Mouse (Mus musculus) T-helper 17 cell (primary cell): ENCODE results near the gene Ppfibp2.

Source experiments
- in situ Hi-C, 2 experiments: fragments of 300-600 bp; cut with MboI, MseI; formaldehyde crosslinking; loops; 1 replicate in 1 of 2; 2 replicates in 1 of 2; pipeline ENCODE4 v1.15.1; 2025; ENCODE audit warnings: high pct_unique_total_duplicates in 2 of 2

Ppfibp2 gene

DNA sequence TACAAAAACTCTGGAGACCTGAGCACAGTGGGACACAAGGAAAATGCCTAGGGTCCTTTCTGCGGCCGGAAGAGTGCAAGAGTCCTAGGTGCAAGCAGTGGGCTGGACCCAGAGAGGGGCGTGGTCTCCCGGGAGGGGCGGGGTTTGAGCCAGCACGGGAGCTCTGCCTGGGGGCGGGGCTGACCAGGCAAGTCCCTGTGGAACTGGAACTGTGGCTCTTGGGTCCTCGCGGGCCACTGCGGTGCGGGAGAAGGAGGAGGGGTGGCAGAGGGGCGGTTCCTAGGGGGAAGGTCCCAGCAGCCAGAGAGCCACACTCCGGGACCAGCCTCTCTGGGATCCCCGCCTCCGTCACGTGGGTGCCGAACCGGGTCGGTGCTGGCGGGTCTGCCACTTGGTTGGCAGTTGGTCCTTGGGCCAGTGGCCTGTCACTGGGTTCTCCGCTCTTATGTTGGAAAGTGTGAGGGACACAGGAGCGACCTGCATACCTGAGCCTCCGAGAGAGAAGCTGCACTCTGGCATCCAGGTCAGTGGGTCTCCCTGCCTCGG is at the start of gene Ppfibp2:
Gene Ppfibp2 (plus strand): TSS at position 351 of the 546 bp plus-strand sequence.
- in situ Hi-C loops = no loop called here

DNA sequence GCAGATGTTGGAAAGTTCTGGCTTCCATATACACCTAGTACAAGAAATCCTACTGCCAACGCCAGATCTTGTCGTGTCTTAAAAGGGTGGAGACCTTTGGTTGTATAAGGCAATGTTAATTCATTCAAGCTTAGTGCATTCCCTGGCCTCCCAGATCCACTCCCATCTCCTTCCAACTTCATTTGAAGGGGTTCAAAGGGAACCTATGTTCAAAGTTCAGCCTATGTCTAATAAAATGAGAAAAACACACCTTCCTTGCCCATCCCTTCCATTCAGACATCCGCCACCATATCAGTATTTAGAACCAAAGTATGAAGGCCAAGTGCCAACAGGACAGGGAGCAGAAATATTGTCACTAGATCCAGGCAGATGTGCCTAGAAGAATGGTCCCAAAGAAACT is 47.1 kb upstream of the Ppfibp2 start:
- in situ Hi-C loops = no loop called here

DNA sequence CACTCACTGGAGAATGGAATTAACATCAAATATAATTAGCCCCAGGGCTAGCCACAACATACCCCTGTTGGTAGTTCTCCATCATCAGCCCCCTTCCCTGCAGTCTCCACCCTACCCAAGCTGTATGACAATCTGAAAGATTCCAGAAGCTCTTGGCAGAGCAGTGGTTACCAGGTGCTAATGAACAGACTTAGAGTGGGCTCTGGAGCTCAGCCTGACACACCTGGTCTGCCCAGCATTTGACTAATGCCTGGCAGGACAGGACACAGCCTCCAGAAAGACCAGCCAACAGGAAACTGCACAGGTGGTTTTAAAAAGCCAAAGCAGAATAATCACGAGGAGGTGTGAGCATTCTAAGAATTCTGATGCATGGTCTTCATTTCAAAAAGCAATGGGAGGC is 41.5 kb upstream of the Ppfibp2 start:
- in situ Hi-C loops = no loop called here

DNA sequence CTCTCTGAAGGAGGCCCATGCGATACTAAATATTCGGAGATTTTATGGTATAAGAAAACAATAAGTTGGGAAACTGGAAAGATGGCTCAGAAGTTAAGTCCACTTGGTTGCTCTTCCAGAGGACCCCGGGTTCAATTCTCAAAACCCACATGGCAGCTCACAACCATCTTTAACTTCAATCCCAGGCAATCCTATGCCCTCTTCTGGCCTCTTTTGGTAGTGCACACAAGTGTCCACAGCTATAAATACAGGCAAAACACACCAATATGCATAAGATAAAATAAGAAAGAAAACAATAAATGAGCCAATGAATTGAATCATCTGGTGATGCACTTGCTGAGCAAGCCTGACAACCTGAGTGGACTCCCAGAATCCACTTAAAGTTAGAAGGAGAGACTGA is 39.1 kb upstream of the Ppfibp2 start:
- in situ Hi-C loops = no loop called here

DNA sequence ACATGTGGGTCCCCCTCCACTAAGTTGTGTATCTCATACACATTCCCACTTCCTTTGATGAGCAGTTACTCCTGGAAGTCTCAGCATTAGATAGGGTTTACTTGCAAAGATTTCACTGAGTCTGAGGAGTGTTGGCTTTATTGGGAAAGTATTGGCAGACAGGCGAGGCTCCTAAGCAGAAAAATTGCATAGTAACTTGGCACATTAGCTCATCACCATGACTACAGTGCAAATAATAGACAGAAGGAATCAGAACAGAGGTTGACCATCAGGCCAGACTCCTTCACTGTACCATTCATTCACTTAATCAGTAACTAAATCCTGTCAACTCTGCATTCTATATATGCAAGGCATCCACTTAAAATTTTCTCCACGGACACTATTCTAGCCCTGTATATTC is 34.3 kb upstream of the Ppfibp2 start:
- in situ Hi-C loops = no loop called here

DNA sequence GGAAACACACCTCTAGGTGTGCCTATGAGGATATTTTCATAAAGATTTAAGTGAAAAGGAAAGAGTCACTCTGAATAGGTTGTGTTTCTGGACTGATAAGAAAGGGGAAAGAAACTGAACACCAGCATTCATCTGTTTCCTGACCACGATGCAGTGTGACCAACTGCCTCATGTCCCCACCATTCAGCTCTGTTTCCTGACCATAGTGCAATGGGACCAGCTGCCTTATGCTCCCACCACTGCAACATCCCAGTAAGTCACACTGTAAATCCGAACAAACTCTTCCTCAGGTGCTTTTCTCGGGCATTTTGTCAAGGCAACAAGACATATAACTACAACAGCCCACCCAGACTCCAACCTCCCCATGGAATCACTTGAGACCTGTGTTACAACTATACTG is 33.4 kb upstream of the Ppfibp2 start:
- in situ Hi-C loops = no loop called here

DNA sequence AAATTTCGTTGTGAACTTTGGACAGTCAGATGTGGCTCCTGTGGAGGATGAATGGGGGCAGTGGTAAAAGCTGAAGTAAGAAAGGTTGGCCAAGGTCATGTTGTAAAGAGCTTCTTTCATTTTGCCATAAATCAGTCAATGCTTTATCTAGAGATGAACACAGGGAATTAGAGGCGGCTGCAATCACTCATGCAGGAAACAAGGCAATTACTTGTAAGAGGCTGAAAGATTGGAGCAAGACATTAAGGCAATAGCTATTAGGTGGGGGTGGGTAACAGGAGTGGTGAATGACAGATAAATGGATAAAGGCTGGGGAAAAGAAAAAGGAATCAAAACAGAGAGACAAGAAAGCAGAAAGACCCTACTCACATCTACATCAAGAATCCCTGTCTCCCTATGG is 31.3 kb upstream of the Ppfibp2 start:
- in situ Hi-C loops = no loop called here

DNA sequence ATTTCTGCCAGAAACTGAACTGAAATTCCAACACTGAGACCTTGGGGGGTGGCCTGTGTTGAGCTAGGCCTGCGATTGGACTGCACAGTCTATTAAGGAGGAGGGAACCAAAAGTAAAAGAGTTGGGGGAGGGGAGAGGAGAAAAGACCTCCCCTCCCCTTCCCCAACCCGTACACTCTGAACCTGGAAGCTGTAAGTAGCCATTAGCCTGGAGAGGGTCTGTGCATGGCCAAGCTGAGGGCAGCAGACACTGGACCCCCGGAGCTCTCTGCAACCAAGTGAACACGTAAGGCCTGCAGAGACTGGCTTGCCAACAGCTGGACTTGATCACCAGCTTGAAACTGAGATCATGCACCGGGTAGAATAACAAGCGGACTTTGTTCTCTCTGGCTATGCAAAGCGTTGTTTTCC is 27.7 kb upstream of the Ppfibp2 start, which contains the start of gene Olfml1:
Gene Olfml1 (plus strand): TSS at position 186 of the 411 bp plus-strand sequence.
- in situ Hi-C loops = no loop called here

DNA sequence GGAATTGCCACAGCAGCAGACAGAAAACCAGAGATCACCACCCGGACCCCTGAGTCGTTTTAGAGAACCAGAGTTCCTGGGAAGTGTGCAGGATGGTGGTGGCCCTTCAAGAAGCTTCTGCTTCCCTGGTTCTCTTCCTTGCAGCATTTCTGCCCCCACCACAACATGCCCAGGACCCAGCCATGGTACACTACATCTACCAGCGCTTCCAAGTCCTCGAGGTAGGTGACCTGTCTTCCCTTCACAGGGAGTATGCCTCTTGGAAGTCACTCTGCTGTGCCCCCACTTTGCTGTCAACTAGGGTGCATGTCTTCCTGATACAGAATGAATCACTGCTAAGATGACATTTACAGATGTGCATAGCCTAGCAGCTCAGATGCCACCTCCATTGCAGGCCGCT is 27.3 kb upstream of the Ppfibp2 start:
- in situ Hi-C loops = no loop called here

DNA sequence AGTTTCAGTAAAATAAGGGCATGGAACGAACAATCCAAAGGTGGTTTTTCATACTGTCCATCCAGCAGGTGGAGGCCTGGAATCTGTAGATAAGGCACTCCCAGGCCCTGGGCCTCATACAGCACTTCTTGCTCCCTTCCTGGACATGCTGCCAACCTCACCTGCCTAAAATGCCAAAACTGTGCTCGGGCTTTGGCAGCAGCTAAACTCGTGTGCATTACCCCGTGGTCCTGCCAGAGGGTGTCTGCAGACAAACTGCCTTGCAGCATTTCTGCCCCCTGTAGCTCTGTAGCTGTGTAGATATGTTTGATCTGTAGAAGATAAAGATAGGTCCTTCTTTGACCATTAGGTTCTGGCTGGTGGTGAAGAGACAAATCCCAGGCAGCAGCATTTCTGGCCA is 26.0 kb upstream of the Ppfibp2 start:
- in situ Hi-C loops = no loop called here

DNA sequence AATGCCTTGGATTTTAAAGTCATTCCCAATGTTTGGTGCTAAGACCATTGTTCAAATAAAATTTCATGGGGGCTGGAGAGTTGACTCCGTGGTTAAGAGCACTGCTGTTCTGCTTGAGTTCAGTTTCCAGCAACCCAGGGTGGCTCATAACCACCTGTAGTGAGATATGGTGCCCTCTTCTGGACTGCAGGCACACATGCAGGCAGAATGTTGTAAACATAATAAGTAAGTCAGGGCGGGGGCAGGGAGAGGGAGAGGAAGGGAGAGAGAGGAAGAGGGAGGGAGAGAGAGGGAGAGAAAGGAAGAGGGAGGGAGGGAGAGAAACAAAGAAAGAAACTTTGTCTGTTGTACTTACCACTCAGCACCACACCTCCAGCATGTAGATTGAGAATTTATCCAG is 21.2 kb upstream of the Ppfibp2 start:
- in situ Hi-C loops = no loop called here

DNA sequence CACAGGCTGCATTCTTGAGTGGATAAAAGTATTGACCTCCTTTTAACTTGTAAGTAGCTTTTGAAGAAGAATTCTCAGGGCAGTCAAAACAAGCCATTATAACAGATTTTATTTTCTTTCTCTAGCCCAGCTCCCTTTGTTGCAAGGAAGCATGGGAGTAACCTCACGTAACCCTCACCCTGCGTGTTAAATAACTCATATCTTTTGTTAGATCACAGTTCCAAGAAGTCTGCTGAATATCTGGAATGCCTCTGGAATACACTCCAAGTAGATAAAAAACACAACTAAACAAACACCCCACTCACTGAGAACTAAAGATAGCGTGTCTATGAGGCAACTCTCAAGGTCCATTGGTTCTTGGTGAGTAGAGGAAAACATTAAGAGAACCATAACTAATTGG is 20.7 kb upstream of the Ppfibp2 start:
- in situ Hi-C loops = no loop called here

DNA sequence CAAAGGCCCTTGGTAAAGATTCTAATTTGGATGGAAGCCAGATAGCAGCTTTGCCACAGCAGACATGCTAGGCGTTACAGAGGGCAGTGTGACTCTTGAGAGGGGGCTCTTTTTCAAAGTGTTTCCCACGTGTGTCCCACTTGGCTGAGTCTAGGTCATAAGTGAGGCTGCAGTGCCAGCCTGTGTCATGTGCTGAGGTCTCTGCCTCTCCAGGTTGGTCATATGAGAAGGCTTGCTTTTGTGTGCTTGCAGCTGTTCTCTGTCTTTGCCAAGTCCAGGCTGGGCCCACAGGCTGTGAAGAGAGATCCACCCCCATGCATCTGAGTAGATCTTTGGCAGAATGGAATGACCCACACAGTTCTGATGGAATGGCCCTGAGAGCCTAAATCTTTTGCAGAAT is 2.4 kb upstream of the Ppfibp2 start:
- in situ Hi-C loops = no loop called here

DNA sequence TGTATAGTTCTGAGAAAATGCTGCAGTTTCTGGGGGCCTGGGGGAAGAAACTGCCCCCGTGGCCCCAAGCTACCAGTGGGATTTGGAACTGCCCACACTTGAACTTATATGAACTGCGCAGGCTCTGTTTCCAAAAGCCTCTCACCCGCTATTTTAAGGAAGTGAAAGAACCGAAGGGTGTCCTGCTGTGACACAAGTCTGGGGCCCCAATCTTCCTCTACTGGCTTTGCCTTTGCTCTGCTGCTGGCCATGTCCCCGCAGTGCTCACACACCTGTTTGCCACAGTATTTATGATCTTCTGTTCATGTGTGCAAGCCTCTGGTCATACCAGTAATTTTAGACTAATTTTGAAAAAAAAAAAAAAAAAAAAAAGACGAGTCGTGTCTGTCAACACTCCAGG is 1.1 kb upstream of the Ppfibp2 start:
- in situ Hi-C loops = no loop called here

DNA sequence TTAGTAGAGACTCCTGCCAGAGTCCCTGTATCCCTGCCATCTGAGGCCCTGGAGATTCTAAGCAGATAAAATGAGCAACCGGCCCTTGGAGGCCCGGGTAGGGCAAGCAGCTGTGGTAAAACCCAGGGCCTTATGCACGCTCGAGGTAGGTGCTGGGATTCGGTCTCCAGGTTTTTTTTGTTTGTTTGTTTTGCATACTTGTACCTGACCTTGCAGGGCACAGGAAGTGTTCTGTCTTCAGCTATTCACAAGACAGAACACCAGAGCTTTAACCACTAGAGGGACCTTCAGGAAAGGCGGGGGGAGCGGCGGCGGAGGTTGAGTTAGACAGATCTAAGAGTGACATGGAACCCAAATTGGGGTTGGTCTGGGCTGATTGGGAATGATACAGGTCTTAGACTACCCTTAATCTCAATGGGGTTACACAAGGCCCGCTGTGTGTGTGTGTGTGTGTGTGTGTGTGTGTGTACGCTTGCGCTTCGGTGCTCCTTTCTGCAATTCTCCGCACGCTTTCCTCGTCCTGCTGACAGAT is 616 bp upstream of the Ppfibp2 start:
- in situ Hi-C loops = no loop called here

DNA sequence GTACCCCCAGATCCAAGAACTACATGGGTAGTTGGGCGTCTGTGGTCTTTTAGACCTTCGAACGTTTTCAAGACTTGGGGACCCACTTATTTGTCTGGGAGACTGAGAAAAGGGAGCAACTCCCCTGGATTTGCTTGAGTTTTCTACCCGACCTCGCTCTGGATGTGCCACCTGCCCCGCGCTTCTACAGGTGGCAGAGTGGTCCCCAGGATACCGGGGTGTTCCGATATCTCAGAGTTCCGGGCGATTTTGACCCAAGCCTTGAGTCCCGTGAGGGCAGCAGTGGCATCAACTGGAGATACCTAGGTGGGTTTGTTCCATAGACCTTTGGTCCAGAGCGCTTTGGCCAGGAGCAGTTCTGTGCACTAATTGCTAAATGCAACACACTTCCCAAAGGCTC is 419 bp downstream of the Ppfibp2 start:
- in situ Hi-C loops = no loop called here

DNA sequence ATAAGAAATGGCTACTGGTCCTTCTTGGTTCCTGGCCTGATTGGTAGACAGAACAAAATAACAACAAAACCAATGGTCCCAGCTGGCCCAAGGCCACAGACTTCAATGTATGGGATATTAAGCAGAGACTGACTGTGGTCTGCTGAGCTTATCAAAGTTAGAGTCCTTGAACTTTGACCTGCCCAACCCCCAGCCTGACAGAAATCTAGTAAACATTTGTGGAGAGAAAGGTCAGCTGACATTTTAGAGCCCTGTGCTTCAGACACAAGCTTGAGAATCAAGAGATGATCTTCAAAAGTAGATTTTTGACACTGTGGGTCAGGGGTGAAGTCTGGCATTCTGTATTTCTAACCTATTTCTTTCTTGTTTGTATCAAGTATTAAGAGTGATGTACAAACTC is 1.7 kb downstream of the Ppfibp2 start:
- in situ Hi-C loops = no loop called here

DNA sequence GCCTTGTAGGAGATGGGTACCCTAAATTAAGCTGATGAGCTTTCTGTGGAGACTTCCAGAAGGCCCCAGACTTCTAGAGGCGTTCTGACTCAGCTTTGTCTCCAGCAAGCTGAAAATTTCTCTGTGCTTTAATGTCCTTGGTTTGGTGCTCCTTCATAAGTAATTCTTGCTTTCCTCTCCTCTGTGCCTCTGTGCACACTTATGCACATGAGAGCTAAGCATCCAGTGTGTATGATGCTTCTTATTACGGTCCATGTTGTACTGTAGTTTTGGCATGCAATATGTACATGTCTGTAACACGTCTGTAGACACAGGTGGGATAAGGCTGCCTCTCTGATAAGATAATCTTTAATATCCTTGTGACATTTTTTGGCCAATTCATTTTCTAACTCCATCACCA is 2.9 kb downstream of the Ppfibp2 start:
- in situ Hi-C loops = no loop called here

DNA sequence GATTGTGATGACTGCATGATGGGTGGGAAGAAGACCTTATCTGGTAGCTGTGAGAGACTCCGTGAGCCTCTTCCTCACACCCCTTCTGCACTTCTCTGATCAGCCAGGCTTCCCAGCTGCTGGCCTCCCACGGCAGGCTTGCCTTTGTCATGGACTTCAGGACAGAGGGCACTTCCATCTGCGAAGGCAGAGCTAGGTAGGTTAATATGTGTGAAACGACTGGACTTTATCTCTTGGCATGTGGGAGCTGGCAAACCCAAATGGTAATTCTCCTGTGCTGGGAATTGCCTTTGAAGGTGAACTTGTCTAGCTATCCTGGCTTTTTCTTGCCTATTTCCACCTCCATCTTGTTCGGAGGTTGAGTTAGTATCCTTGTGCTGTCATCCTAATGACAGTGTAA is 5.6 kb downstream of the Ppfibp2 start:
- in situ Hi-C loops = loop anchor here in 1 of 2 experiments (10.0 kb wide), 1 partner anchor 1354 kb away; the partner anchor contains the start of gene Tub

DNA sequence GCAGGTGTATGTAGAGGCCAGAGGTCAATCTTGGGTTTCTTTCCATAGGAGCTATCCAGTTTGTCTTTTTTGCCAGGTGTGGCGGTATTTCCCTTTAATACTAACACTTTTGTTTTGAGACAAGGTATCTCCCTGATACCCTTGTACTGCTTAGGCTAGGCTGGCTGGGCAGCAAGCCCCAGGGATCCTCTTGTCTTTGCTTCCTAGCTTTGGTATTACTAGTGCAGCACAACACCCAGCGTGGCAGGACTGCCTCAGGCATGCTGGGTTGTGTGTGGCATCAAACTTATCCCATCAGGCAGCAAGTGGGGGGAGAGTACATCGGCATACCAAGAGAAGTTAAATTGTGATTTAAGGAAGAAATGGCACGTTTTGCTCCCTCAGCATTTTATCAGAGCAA is 7.5 kb downstream of the Ppfibp2 start:
- in situ Hi-C loops = loop anchor here in 1 of 2 experiments (10.0 kb wide), 1 partner anchor 1352 kb away; the partner anchor contains the start of gene Tub

DNA sequence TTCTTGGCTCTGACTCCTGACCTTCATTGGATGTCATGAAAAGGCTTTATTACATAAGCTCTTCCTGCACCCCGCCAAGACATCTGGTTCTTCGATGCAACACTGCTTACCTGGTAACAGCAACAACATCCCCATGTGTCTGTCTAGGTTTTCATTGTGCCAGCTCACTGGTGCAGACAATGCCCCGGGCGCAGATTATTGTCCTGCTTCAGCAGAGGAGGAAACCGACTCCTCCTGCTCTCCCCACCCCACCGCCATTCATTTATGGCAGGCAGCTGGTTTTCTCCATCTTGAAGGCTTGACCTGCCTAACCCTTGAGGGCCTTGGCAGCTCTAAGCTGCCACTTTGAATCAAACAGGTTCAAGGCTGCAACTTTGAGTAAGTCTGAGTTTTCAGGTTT is 7.9 kb downstream of the Ppfibp2 start:
- in situ Hi-C loops = loop anchor here in 1 of 2 experiments (10.0 kb wide), 1 partner anchor 1352 kb away; the partner anchor contains the start of gene Tub

DNA sequence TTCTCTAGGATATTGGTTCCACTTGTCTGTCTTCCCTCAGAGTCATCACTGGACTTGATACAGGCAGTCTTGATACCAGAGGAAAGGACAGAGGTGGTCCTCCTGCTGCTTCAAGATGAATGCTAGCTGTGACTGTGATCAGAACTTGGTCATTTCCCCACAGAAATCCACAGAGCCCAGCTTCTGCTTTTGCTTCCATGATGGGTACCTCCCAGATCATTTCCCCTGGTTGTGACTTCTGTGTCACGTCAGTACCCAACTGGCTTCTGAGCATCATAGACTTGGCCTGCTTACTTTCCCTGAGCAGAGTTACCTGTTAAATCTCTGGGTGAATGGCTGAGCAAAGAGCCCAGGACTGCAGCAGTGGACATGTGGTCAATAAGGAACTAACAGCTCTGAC is 12.8 kb downstream of the Ppfibp2 start:
- in situ Hi-C loops = loop anchor here in 1 of 2 experiments (10.0 kb wide), 1 partner anchor 1347 kb away; the partner anchor contains the start of gene Tub

DNA sequence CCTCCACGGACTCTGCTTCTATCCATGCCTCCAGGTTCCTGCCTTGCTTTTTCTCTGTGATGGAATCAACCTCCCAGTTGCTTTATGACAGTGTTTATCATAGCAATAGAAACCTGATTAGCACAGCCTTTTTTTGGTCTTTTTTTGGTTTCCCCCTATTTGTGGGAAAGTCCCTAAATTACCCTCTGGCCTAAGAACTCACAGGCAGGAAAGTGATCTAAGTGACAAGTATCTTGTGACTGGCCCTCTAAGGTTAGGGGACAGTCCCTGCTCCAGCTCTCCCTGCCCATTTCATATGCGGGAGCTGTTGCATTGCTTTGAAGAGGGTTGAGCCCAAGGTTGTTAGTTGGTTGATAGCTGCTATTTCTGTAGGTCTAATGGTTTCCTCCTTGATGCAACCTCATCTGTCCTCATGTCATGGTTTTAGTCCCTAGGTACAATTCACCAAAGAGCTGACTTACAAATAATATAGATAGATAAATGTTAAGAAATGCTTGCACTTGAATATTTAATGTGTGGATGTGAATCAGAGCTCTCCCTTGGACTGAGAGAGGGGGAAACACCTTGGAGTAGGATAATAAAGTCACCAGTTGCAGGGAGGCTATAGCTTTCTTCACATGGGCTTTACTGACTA is 14.7 kb downstream of the Ppfibp2 start:
- in situ Hi-C loops = loop anchor here in 1 of 2 experiments (10.0 kb wide), 1 partner anchor 1345 kb away; the partner anchor contains the start of gene Tub
